Comparison of ENCODE assay signal across 15 mouse cellular contexts in the genomic region with DNA sequence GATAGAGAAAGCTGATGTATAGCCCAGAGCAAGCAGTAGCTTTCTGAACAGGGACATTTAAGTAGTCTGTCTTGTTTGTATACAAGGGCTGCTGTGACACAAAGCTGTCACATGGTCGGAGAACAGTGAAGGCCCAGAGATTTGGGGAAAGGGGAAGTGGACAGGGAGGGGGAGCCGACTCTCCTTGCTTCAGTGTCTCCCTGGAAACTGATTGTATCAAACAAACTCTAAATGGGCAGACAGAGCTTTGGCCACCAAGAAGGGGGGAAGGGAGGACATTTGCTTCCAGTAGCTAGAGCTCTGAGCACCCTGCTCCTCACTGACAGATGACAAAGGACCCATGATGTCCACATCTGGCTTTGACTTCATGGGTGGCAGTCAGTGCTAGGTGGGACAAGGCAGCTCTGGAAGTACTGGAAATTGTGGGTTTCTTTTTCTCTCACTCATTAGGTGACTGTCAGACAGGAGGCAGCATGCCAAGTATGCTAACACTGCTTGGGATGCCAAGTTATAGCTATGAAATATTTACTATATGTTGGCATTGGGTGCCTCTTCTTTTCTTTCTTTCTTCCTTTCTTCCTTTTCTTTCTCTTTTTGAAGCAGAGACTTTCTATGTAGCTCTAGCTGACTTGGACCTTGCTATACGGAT. TPM values are rescaled to one million over a fixed set of nuclear protein-coding genes. Genes with fewer than 3 reads are reported as not detected.
A peak's percentile ranks its signal among the peaks of the same experiment; 100 is the strongest.
DNase-seq lines count a peak whose midpoint lies in the region; ATAC-seq lines count a peak whose summit lies in the region.
"Had no signal": no experiment of that assay in that cellular context is flagged by ENCODE, and none has a peak within 500 bp of the region (broad histone marks: within the 10 kb centered on the region; RNA-seq: fewer than 3 reads in every experiment).

No protein-coding gene starts in this region.

- H3K4me1 ChIP-seq in forebrain, embryonic 13.5 days: peaks cover 44% of the 10 kb centered on the region
- peaks cover 31% of the 10 kb centered on the region for H3K4me1 ChIP-seq in forebrain, embryonic 10.5 days
- H3K4me1 ChIP-seq in neural tube, embryonic 13.5 days (replicated peaks): peaks cover 52% of the 10 kb centered on the region

- no peaks in the 10 kb centered on the region for H3K9me3 ChIP-seq in forebrain, embryonic 13.5 days (replicated peaks)
- no peaks in the 10 kb centered on the region for H3K9me3 ChIP-seq in forebrain, embryonic 10.5 days
- H3K9me3 ChIP-seq in neural tube, embryonic 13.5 days: no peaks in the 10 kb centered on the region
- H3K9me3 ChIP-seq: embryonic facial prominence, embryonic 10.5 days; limb, embryonic 12.5 days had no signal

- H3K4me3 ChIP-seq in forebrain, embryonic 13.5 days: no peak overlapping the region
- no peak overlapping the region for H3K4me3 ChIP-seq in forebrain, embryonic 10.5 days
- no peak overlapping the region for H3K4me3 ChIP-seq in neural tube, embryonic 13.5 days
- H3K4me3 ChIP-seq: embryonic facial prominence, embryonic 10.5 days; limb, embryonic 12.5 days had no signal

- no peak for DNase-seq in forebrain, embryonic 10.5 days (ENCODE audit: extremely low spot score, low spot score)
- DNase-seq in layer of hippocampus, adult 9-11 months: peak; percentile 83
- DNase-seq in layer of hippocampus, postnatal 36 days: no peak
- no peak for DNase-seq in neural tube, embryonic 10.5 days (ENCODE audit: extremely low spot score, low spot score)
- DNase-seq in telencephalon, adult 2 months (ENCODE audit: low read depth, low spot score): peak; percentile 68
- no peak for DNase-seq in adrenal gland, postnatal 25 days
- DNase-seq: B cell, adult 2 months; kidney, postnatal 25 days; right cerebral cortex, postnatal 25 days; thymus, postnatal 25 days had no signal

- H3K27me3 ChIP-seq in forebrain, embryonic 13.5 days: peaks cover 6% of the 10 kb centered on the region; the same call in 1 of the 2 replicates
- peaks cover 29% of the 10 kb centered on the region for H3K27me3 ChIP-seq in forebrain, embryonic 10.5 days (ENCODE audit: poor library complexity, severe bottlenecking)
- H3K27me3 ChIP-seq in neural tube, embryonic 13.5 days: no peaks in the 10 kb centered on the region

- H3K4me2 ChIP-seq in forebrain, embryonic 13.5 days: no peak overlapping the region
- H3K4me2 ChIP-seq in neural tube, embryonic 13.5 days: 0 out of 2 replicates have a peak overlapping the region, but pooled peaks have one; percentile 2
- H3K4me2 ChIP-seq: limb, embryonic 12.5 days had no signal

- peak overlapping the region; percentile 51; the same call in 1 of the 2 replicates for H3K27ac ChIP-seq in forebrain, embryonic 13.5 days
- no peak overlapping the region for H3K27ac ChIP-seq in forebrain, embryonic 10.5 days
- H3K27ac ChIP-seq in neural tube, embryonic 13.5 days (replicated peaks): peak overlapping the region; percentile 54
- H3K27ac ChIP-seq: embryonic facial prominence, embryonic 10.5 days had no signal

- H3K9ac ChIP-seq in forebrain, embryonic 13.5 days: no peak overlapping the region
- no peak overlapping the region for H3K9ac ChIP-seq in neural tube, embryonic 13.5 days
- H3K9ac ChIP-seq: limb, embryonic 12.5 days had no signal

- no peaks in the 10 kb centered on the region for H3K36me3 ChIP-seq in forebrain, embryonic 13.5 days (ENCODE audit: poor library complexity, severe bottlenecking)
- H3K36me3 ChIP-seq in forebrain, embryonic 10.5 days (replicated peaks): no peaks in the 10 kb centered on the region
- H3K36me3 ChIP-seq in neural tube, embryonic 13.5 days: no peaks in the 10 kb centered on the region
- H3K36me3 ChIP-seq: embryonic facial prominence, embryonic 10.5 days; limb, embryonic 12.5 days had no signal

- ATAC-seq in forebrain, embryonic 13.5 days: peak; percentile 15; the same call in 1 of the 2 replicates
- no peak for ATAC-seq in neural tube, embryonic 13.5 days (ENCODE audit: low read depth)
- ATAC-seq: intestine, embryonic 16.5 days had no signal

- 36% methylated on average over 3 of the region's 3 CpGs for WGBS in forebrain, embryonic 13.5 days
- WGBS in forebrain, embryonic 10.5 days: 46% methylated on average over 3 of the region's 3 CpGs
- 35% methylated on average over 3 of the region's 3 CpGs for WGBS in neural tube, embryonic 13.5 days

RNA-seq across cellular contexts. Expression of a gene that starts 5.8 kb away (rescaled TPM):
- 48.4 and 48.7 TPM in 2 replicates for polyA plus RNA-seq in forebrain, embryonic 13.5 days (2015; fragmentation: Nextera tagmentation; extraction: Ambion mirVana)
- 26.6 and 28.3 TPM in 2 replicates for polyA plus RNA-seq in forebrain, embryonic 10.5 days (2016; fragmentation: Nextera tagmentation; extraction: Ambion mirVana)
- 100 to 1,000 TPM; 119 to 142 TPM for total RNA-seq in layer of hippocampus, postnatal 36 days (2021)
- 52.8 and 62.9 TPM in 2 replicates for polyA plus RNA-seq in neural tube, embryonic 13.5 days (2015; fragmentation: Nextera tagmentation; extraction: Ambion mirVana)
- 83.8 and 127 TPM in 2 replicates for total RNA-seq in adrenal gland, postnatal 25 days (2021)

Comparison
In these comparisons a context has a peak if more than half of its experiments do, and no peak if none do; other contexts are left out.
1. DNase-seq: peak in layer of hippocampus, adult 9-11 months (single experiment) and telencephalon, adult 2 months (single experiment); none in forebrain, embryonic 10.5 days (single experiment), layer of hippocampus, postnatal 36 days (0 of 2), neural tube, embryonic 10.5 days (single experiment) and adrenal gland, postnatal 25 days (single experiment).